Mouse (Mus musculus) testis, adult 2 months (tissue): ENCODE results near the gene Rgs11. TPM values are rescaled to one million over a fixed set of nuclear protein-coding genes. Genes with fewer than 3 reads are reported as not detected.

Source experiments
- H3K27ac ChIP-seq: fragments of 200-500 bp; 2 replicates; pipeline ENCODE4 v1.5.1; 2012; ENCODE audit warnings: low read depth, low read length; ENCODE audit not compliant: control insufficient read depth, insufficient read depth
- H3K27me3 ChIP-seq: fragments of 200-500 bp; 2 replicates; pipeline ENCODE4 v1.6.1; 2012; ENCODE audit warnings: mild to moderate bottlenecking, low read length, moderate library complexity; ENCODE audit not compliant: control insufficient read depth, insufficient read depth
- H3K36me3 ChIP-seq: fragments of 200-500 bp; 2 replicates; pipeline ENCODE4 v1.6.1; 2012; ENCODE audit warnings: mild to moderate bottlenecking, low read length; ENCODE audit not compliant: control insufficient read depth, insufficient read depth
- H3K4me1 ChIP-seq: fragments of 200-500 bp; 2 replicates; pipeline ENCODE4 v1.6.1; 2012; ENCODE audit warnings: low read length; ENCODE audit not compliant: control insufficient read depth, insufficient read depth
- H3K4me3 ChIP-seq: fragments of 200-500 bp; 2 replicates; pipeline ENCODE4 v1.5.1; 2012; ENCODE audit warnings: low read depth, mild to moderate bottlenecking, low read length, moderate library complexity, mixed read lengths; ENCODE audit not compliant: control insufficient read depth
- CTCF ChIP-seq: fragments of 200-500 bp; IDR thresholded peaks from 2 replicates; pipeline ENCODE4 v1.5.1; 2012; ENCODE audit warnings: low read depth, mild to moderate bottlenecking, inconsistent platforms, low read length, moderate library complexity; ENCODE audit not compliant: control insufficient read depth, insufficient read depth, insufficient replicate concordance
- POLR2A ChIP-seq: fragments of 200-500 bp; IDR thresholded peaks from 2 replicates; pipeline ENCODE4 v1.6.1; 2012; ENCODE audit warnings: low read depth, mild to moderate bottlenecking, inconsistent platforms, low read length, moderate library complexity; ENCODE audit not compliant: control insufficient read depth
- polyA plus RNA-seq: library from polyadenylated mRNA; depleted of rRNA; stranded (reverse); fragments of >200 nt; gene quantifications from 2 replicates; pipeline ENCODE4 v1.2.3, GENCODE M21; 2012

Gene Rgs11
- polyA plus RNA-seq, 1 experiment, result 16.0 TPM

GRCm38 (mm10) chr17:26207686-26208085 lies 4.9 kb downstream of the Rgs11 start, which contains the start of gene Arhgdig:
TSS of gene Arhgdig (minus strand) at chr17:26207786.
- Histone ChIP-seq H3K36me3 (no peaks in the 10 kb centered on the region), H3K4me3 (peak within 1 kb of the TSS; percentile 10; the same call in 1 of the 2 replicates), H3K4me1 (peaks cover 33% of the 10 kb centered on the region), H3K27ac (peak within 1 kb of the TSS; percentile 60), H3K27me3 (no peaks in the 10 kb centered on the region)
- TF ChIP-seq CTCF (no peak), POLR2A (no peak)

DNA sequence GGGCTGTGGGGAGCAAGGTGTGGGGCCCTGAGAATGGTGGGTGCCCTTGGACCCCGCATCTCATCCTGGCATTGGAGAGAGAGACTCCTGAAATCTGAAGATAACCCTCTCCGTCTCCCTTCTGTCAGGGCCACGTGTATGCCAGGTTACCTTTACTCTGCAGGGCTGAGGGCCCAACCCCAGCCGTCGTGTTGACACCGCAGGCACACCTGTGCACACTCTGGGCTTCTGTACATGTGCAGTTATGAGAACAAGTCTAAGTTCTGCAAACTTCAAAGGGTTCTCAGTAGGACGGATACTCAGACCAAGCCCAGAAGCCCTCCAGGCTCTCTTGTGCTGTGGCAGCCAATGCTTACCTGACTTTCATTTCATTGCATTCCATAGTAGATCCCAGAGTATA lies 9.5 kb downstream of the Rgs11 start:
- H3K4me3 ChIP-seq, result no peak overlapping the region
- no peak overlapping the region for H3K27ac ChIP-seq
- no peaks in the 10 kb centered on the region for H3K36me3 ChIP-seq
- no peak for TF ChIP-seq POLR2A
- no peak for TF ChIP-seq CTCF
- no peaks in the 10 kb centered on the region for H3K27me3 ChIP-seq
- peaks cover 9% of the 10 kb centered on the region for H3K4me1 ChIP-seq

GRCm38 (mm10) chr17:26212681-26213080 lies 9.9 kb downstream of the Rgs11 start:
- no peaks in the 10 kb centered on the region for H3K36me3 ChIP-seq
- no peak for TF ChIP-seq POLR2A
- no peak for TF ChIP-seq CTCF
- H3K4me3 ChIP-seq, result no peak overlapping the region
- H3K4me1 ChIP-seq, result peaks cover 5% of the 10 kb centered on the region
- no peaks in the 10 kb centered on the region for H3K27me3 ChIP-seq
- peak overlapping the region; percentile 34; the same call in 1 of the 2 replicates for H3K27ac ChIP-seq

- Histone ChIP-seq H3K36me3 (no peaks in the 10 kb centered on the region), H3K4me1 (no peaks in the 10 kb centered on the region), H3K4me3 (no peak overlapping the region), H3K27me3 (no peaks in the 10 kb centered on the region), H3K27ac (no peak overlapping the region)
- no peak for TF ChIP-seq CTCF
- TF ChIP-seq POLR2A, result no peak
These were observed 18.8 kb downstream of the Rgs11 start for GRCm38 (mm10) chr17:26221508-26221907.

DNA sequence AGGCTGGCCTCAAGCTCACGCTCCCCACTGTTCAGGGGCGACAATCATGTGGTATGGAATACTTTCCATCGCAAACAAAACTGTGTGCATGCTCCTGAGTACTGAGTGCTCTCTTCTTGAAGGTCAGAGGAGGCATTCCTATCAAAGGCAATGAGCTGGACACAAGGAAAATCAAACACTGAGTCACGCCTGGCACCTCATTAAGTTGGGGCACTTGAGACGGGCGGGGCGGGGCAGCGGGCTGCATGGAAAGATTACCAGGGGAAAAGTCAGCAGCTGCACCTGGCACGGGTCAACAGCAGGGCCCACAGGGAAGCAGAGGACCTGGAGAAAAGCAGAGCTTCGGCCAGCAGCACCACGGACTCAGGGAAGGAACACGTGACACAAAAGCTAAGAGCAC lies 22.4 kb downstream of the Rgs11 start:
- Histone ChIP-seq H3K4me3 (no peak overlapping the region), H3K27ac (0 out of 2 replicates have a peak overlapping the region, but pooled peaks have one; percentile 11), H3K4me1 (no peaks in the 10 kb centered on the region), H3K36me3 (no peaks in the 10 kb centered on the region), H3K27me3 (no peaks in the 10 kb centered on the region)
- TF ChIP-seq CTCF, result no peak
- TF ChIP-seq POLR2A, result no peak

GRCm38 (mm10) chr17:26229776-26230175 lies 27.0 kb downstream of the Rgs11 start:
- H3K27me3 ChIP-seq, result no peaks in the 10 kb centered on the region
- no peaks in the 10 kb centered on the region for H3K4me1 ChIP-seq
- TF ChIP-seq POLR2A, result no peak
- TF ChIP-seq CTCF, result no peak
- H3K4me3 ChIP-seq, result no peak overlapping the region
- H3K27ac ChIP-seq, result no peak overlapping the region
- no peaks in the 10 kb centered on the region for H3K36me3 ChIP-seq

GRCm38 (mm10) chr17:26231156-26231555 lies 28.4 kb downstream of the Rgs11 start:
- Histone ChIP-seq H3K4me3 (no peak overlapping the region), H3K36me3 (no peaks in the 10 kb centered on the region), H3K27me3 (no peaks in the 10 kb centered on the region), H3K4me1 (no peaks in the 10 kb centered on the region; the same call in 1 of the 2 replicates), H3K27ac (no peak overlapping the region)
- TF ChIP-seq POLR2A (no peak), CTCF (no peak)

DNA sequence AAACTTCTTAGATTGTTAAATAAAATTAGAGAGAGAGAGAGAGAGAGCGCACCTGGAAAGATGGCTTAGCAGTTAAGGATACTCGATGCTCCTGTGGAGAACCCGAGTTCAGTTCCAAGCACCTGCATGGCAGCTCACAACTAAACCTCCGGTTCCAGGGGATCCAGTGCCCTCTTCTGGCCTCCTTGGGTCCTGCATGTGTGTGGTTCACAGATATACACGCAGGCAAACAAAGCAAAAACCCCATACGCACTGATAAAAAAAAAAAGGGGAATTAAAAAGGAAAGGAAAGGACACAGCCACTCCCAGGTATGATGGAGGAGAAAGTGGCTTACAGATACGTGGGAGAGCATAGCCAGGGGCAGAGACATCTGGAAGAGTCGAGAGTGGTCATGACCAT lies 30.1 kb downstream of the Rgs11 start:
- Histone ChIP-seq H3K27me3 (no peaks in the 10 kb centered on the region), H3K4me3 (no peak overlapping the region), H3K36me3 (no peaks in the 10 kb centered on the region), H3K27ac (no peak overlapping the region), H3K4me1 (no peaks in the 10 kb centered on the region; the same call in 1 of the 2 replicates)
- TF ChIP-seq POLR2A (no peak), CTCF (no peak; the same call in 1 of the 2 replicates)
